10 mouse cellular contexts compared by ENCODE assay signal in genomic region chr9:54830624-54831023, GRCm38 (mm10). TPM values are rescaled to one million over a fixed set of nuclear protein-coding genes. Genes with fewer than 3 reads are reported as not detected.
DNase-seq lines count a peak whose midpoint lies in the region; ATAC-seq and TF ChIP-seq lines count a peak whose summit lies in the region.
"Had no signal": no experiment of that assay in that cellular context is flagged by ENCODE, and none has a peak within 500 bp of the region (broad histone marks: within the 10 kb centered on the region; RNA-seq: fewer than 3 reads in every experiment).

No protein-coding gene starts in this region.

- no peaks in the 10 kb centered on the region for H3K27me3 ChIP-seq in hindbrain, embryonic 10.5 days (ENCODE audit: insufficient read depth, poor library complexity, severe bottlenecking)
- no peaks in the 10 kb centered on the region for H3K27me3 ChIP-seq in hindbrain, embryonic 12.5 days
- H3K27me3 ChIP-seq: embryonic facial prominence, embryonic 13.5 days; liver, embryonic 15.5 days had no signal

- H3K9me3 ChIP-seq in hindbrain, embryonic 10.5 days: no peaks in the 10 kb centered on the region
- no peaks in the 10 kb centered on the region for H3K9me3 ChIP-seq in hindbrain, embryonic 12.5 days (replicated peaks)
- H3K9me3 ChIP-seq: embryonic facial prominence, embryonic 13.5 days; liver, embryonic 15.5 days had no signal

- TF ChIP-seq POLR2A in embryonic fibroblast, embryonic 13.5 days (IDR thresholded peaks at IDR 0.05; ENCODE audit: low read depth, low read length): no peak

- peaks cover 3% of the 10 kb centered on the region; the same call in 1 of the 2 replicates for H3K4me1 ChIP-seq in hindbrain, embryonic 10.5 days (replicated peaks)
- H3K4me1 ChIP-seq in hindbrain, embryonic 12.5 days: no peaks in the 10 kb centered on the region
- H3K4me1 ChIP-seq in embryonic fibroblast, embryonic 13.5 days (ENCODE audit: control insufficient read depth, insufficient read depth, low read length): no peaks in the 10 kb centered on the region
- H3K4me1 ChIP-seq: embryonic facial prominence, embryonic 13.5 days; liver, embryonic 15.5 days had no signal

- H3K4me3 ChIP-seq in hindbrain, embryonic 10.5 days: no peak overlapping the region
- H3K4me3 ChIP-seq in hindbrain, embryonic 12.5 days: no peak overlapping the region
- H3K4me3 ChIP-seq in embryonic fibroblast, embryonic 13.5 days (ENCODE audit: insufficient read depth, low read length): no peak overlapping the region
- H3K4me3 ChIP-seq: embryonic facial prominence, embryonic 13.5 days; liver, embryonic 15.5 days had no signal

- 42% methylated on average over 3 of the region's 3 CpGs for WGBS in hindbrain, embryonic 10.5 days
- 45% methylated on average over 3 of the region's 3 CpGs for WGBS in hindbrain, embryonic 12.5 days

- ATAC-seq in hindbrain, embryonic 12.5 days (ENCODE audit: low FRiP score): no peak
- 0 out of 2 replicates have a peak, but pooled peaks have one; percentile 19 for ATAC-seq in neutrophil, adult 5-6 weeks (ENCODE audit: extremely low read depth, insufficient number of reproducible peaks, low FRiP score, poor library complexity, severe bottlenecking)

- TF ChIP-seq CTCF in embryonic fibroblast, embryonic 13.5 days (IDR thresholded peaks at IDR 0.05; ENCODE audit: borderline replicate concordance, insufficient read depth, low read length): peak; percentile 75; the same call in 1 of the 2 replicates

- H3K27ac ChIP-seq in hindbrain, embryonic 10.5 days: no peak overlapping the region
- H3K27ac ChIP-seq in hindbrain, embryonic 12.5 days: no peak overlapping the region
- H3K27ac ChIP-seq in embryonic fibroblast, embryonic 13.5 days (ENCODE audit: insufficient read depth, low read length): no peak overlapping the region
- H3K27ac ChIP-seq: embryonic facial prominence, embryonic 13.5 days; liver, embryonic 15.5 days had no signal

- H3K9ac ChIP-seq in hindbrain, embryonic 12.5 days: no peak overlapping the region
- H3K9ac ChIP-seq: embryonic facial prominence, embryonic 13.5 days; liver, embryonic 15.5 days had no signal

- peak; percentile 40 for DNase-seq in hindbrain, embryonic 10.5 days (ENCODE audit: low spot score)
- peak; percentile 10 to 14 for DNase-seq in CD8-positive naive resting alpha-beta T cell, adult 2 months (ENCODE audit: low read depth in 2 of 2, low spot score in 2 of 2)
- peak; percentile 48 for DNase-seq in adrenal gland, postnatal 25 days
- DNase-seq in left cerebral cortex, adult 11 months (ENCODE audit: low spot score): peak; percentile 6
- no peak for DNase-seq in ovary, postnatal 10 days (ENCODE audit: low spot score)

- no peak overlapping the region for H3K4me2 ChIP-seq in hindbrain, embryonic 12.5 days (replicated peaks)
- H3K4me2 ChIP-seq: embryonic facial prominence, embryonic 13.5 days; liver, embryonic 15.5 days had no signal

- H3K36me3 ChIP-seq in hindbrain, embryonic 10.5 days: no peaks in the 10 kb centered on the region
- H3K36me3 ChIP-seq in hindbrain, embryonic 12.5 days: no peaks in the 10 kb centered on the region
- H3K36me3 ChIP-seq: embryonic facial prominence, embryonic 13.5 days; liver, embryonic 15.5 days had no signal

RNA-seq across cellular contexts. Expression of gene Ireb2, which starts 33.0 kb away (rescaled TPM):
- polyA plus RNA-seq in hindbrain, embryonic 10.5 days (2016; fragmentation: Nextera tagmentation; extraction: Ambion mirVana): 41.6 and 44.1 TPM in 2 replicates
- 65.6 and 70.4 TPM in 2 replicates for polyA plus RNA-seq in hindbrain, embryonic 12.5 days (2016; fragmentation: Nextera tagmentation; extraction: Ambion mirVana)
- 63.1 and 64.0 TPM in 2 replicates for total RNA-seq in adrenal gland, postnatal 25 days (2021)
- 70.4 and 78.4 TPM in 2 replicates for polyA plus RNA-seq in embryonic fibroblast, embryonic 13.5 days (2011; ENCODE audit: insufficient read length, low read depth, missing spikeins)
- 42.1 and 49.6 TPM in 2 replicates for total RNA-seq in neutrophil, adult 5-6 weeks (2017)
